Comparison of ENCODE assay signal across 8 mouse cellular contexts in the genomic region with DNA sequence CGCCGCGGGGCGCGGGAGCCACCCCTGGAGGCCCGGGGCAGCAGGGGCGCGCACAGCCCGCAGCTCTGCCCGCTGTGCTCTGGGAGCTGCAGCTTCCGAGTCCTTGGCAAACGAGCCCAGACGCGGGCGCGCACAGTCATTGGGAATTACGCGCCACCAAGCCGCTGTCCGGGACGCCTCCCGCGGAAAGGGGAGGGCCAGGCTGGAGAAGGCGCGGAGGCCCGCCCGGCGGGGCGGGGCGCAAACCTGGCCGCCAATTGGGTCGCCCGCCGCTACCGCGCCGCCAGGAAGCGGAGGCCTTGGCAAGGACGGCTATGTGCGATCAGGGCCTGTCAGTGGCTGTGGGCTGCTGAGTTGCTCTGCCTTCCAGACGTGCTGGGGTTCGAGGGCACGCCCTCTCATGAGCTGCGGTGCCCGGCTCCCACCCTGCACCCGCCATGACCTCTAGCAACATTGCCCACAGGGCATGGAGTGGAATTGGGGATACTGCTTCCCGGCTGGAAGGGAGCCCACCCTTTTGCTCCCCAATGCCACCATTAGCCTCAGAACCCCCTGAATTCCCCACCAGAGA.
A peak's percentile ranks its signal among the peaks of the same experiment; 100 is the strongest.
DNase-seq lines count a peak whose midpoint lies in the region; ATAC-seq and TF ChIP-seq lines count a peak whose summit lies in the region.
"Not testable (repeated sequence)": the region's sequence is repeated elsewhere in the genome, so short reads cannot be mapped to it uniquely, and the experiment has no call there.

No protein-coding gene starts in this region.

- H3K9me3 ChIP-seq in embryonic facial prominence, embryonic 15.5 days (replicated peaks); heart, embryonic 12.5 days (replicated peaks); intestine, postnatal 0 days (ENCODE audit: control insufficient read depth); limb, embryonic 11.5 days (ENCODE audit: control insufficient read depth, low read length): not testable (repeated sequence)

- not testable (repeated sequence) for H3K36me3 ChIP-seq in embryonic facial prominence, embryonic 15.5 days; heart, embryonic 12.5 days; intestine, postnatal 0 days (ENCODE audit: control insufficient read depth, insufficient read depth); limb, embryonic 11.5 days (ENCODE audit: control insufficient read depth, insufficient read depth, low read length)

- peak overlapping the region; percentile 31; the same call in 1 of the 2 replicates for H3K4me2 ChIP-seq in embryonic facial prominence, embryonic 15.5 days (replicated peaks)
- H3K4me2 ChIP-seq in heart, embryonic 12.5 days: peak overlapping the region; percentile 42
- peak overlapping the region; percentile 51 for H3K4me2 ChIP-seq in intestine, postnatal 0 days (replicated peaks; ENCODE audit: low read depth)
- H3K4me2 ChIP-seq in limb, embryonic 11.5 days (ENCODE audit: low read depth, severe bottlenecking): not testable (repeated sequence)

- not testable (repeated sequence) for H3K27ac ChIP-seq in embryonic facial prominence, embryonic 15.5 days (replicated peaks); heart, embryonic 12.5 days (ENCODE audit: poor library complexity, severe bottlenecking); intestine, postnatal 0 days (ENCODE audit: low read depth, low read length); limb, embryonic 11.5 days (replicated peaks; ENCODE audit: low read depth, low read length)

- ATAC-seq in embryonic facial prominence, embryonic 15.5 days (ENCODE audit: insufficient number of reproducible peaks, low FRiP score, low TSS enrichment, low read depth); heart, embryonic 12.5 days (ENCODE audit: insufficient number of reproducible peaks, low FRiP score); intestine, postnatal 0 days; limb, embryonic 11.5 days (ENCODE audit: insufficient number of reproducible peaks, low FRiP score, low TSS enrichment, low read depth): not testable (repeated sequence)

- H3K9ac ChIP-seq in embryonic facial prominence, embryonic 15.5 days; heart, embryonic 12.5 days; intestine, postnatal 0 days (ENCODE audit: low read depth, low read length); limb, embryonic 11.5 days (ENCODE audit: low read length): not testable (repeated sequence)

- H3K4me3 ChIP-seq in embryonic facial prominence, embryonic 15.5 days (replicated peaks): peak overlapping the region; percentile 27
- peak overlapping the region; percentile 41 for H3K4me3 ChIP-seq in heart, embryonic 12.5 days
- H3K4me3 ChIP-seq in intestine, postnatal 0 days (ENCODE audit: low read depth, low read length): not testable (repeated sequence)
- peak overlapping the region; percentile 15; the same call in 1 of the 2 replicates for H3K4me3 ChIP-seq in limb, embryonic 11.5 days (ENCODE audit: low read depth, low read length)

- not testable (repeated sequence) for H3K4me1 ChIP-seq in embryonic facial prominence, embryonic 15.5 days; heart, embryonic 12.5 days (replicated peaks); intestine, postnatal 0 days (replicated peaks; ENCODE audit: control insufficient read depth, insufficient read depth, low read length); limb, embryonic 11.5 days (ENCODE audit: control insufficient read depth, insufficient read depth, low read length)

- peak; percentile 53 for DNase-seq in adrenal gland, postnatal 25 days
- DNase-seq in limb, embryonic 11.5 days (ENCODE audit: low spot score): peak; percentile 36
- DNase-seq in lung, postnatal 36 days: peak; percentile 1
- DNase-seq in right cerebral cortex, postnatal 10 days (ENCODE audit: low spot score in 2 of 2): peak; percentile 23 to 32
- peak; percentile 43 for DNase-seq in yolk sac, embryonic 10.5 days (ENCODE audit: low spot score)

- 7% methylated on average over 30 of the region's 47 CpGs for WGBS in embryonic facial prominence, embryonic 15.5 days
- 3% methylated on average over 35 of the region's 47 CpGs for WGBS in heart, embryonic 12.5 days
- WGBS in intestine, postnatal 0 days: 5% methylated on average over 26 of the region's 47 CpGs
- 5% methylated on average over 24 of the region's 47 CpGs for WGBS in limb, embryonic 11.5 days

- TF ChIP-seq CTCF in intestine, postnatal 0 days (IDR thresholded peaks at IDR 0.05; ENCODE audit: low read depth): not testable (repeated sequence)

- not testable (repeated sequence) for H3K27me3 ChIP-seq in embryonic facial prominence, embryonic 15.5 days; heart, embryonic 12.5 days (replicated peaks); intestine, postnatal 0 days (replicated peaks; ENCODE audit: control insufficient read depth, insufficient read depth, low read length); limb, embryonic 11.5 days (ENCODE audit: control insufficient read depth, insufficient read depth, low read length)

Comparison
In these comparisons a context has a peak if more than half of its experiments do, and no peak if none do; other contexts are left out.
1. DNase-seq: peak in every context shown above with its lines; median percentile 53 in adrenal gland, postnatal 25 days; 43 in yolk sac, embryonic 10.5 days; 36 in limb, embryonic 11.5 days; 28 in right cerebral cortex, postnatal 10 days; 1 in lung, postnatal 36 days.